Mouse (Mus musculus) lung, postnatal 36 days (tissue): ENCODE measurements around the gene Epha1.
A peak's percentile ranks its signal among the peaks of the same experiment; 100 is the strongest.

Source experiments
- DNase-seq: peaks from one replicate; pipeline ENCODE4 v3.0.0; 2022; ENCODE audit warnings: mixed read lengths

Gene Epha1

GRCm38 (mm10) chr6:42373669-42374430, 782 bp upstream of the Epha1 start:
- no peak for DNase-seq

- DNase-seq: no peak
Observed at GRCm38 (mm10) chr6:42372421-42372815, 650 bp downstream of the Epha1 start.

- no peak for DNase-seq
Observed at GRCm38 (mm10) chr6:42372001-42372400, 1.1 kb downstream of the Epha1 start.

- DNase-seq: peak; percentile 59
Observed at GRCm38 (mm10) chr6:42370630-42371363, 2.3 kb downstream of the Epha1 start.

GRCm38 (mm10) chr6:42369870-42370269, 3.2 kb downstream of the Epha1 start:
- peak; percentile 70 for DNase-seq

- no peak for DNase-seq
Observed at GRCm38 (mm10) chr6:42365215-42365614, 7.9 kb downstream of the Epha1 start.

GRCm38 (mm10) chr6:42364607-42365006, 8.5 kb downstream of the Epha1 start:
- no peak for DNase-seq

- DNase-seq: no peak
Observed at GRCm38 (mm10) chr6:42364066-42364465, 9.0 kb downstream of the Epha1 start.

GRCm38 (mm10) chr6:42362974-42363373, 10.1 kb downstream of the Epha1 start:
- DNase-seq: peak; percentile 66

GRCm38 (mm10) chr6:42362497-42362896, 10.6 kb downstream of the Epha1 start:
- no peak for DNase-seq

GRCm38 (mm10) chr6:42362074-42362473, 11.0 kb downstream of the Epha1 start:
- DNase-seq: no peak

- DNase-seq: no peak
Observed at GRCm38 (mm10) chr6:42361041-42361895, 11.8 kb downstream of the Epha1 start.

GRCm38 (mm10) chr6:42360231-42360840, 12.7 kb downstream of the Epha1 start:
- no peak for DNase-seq

GRCm38 (mm10) chr6:42359364-42360147, 13.5 kb downstream of the Epha1 start:
- DNase-seq: no peak

- no peak for DNase-seq
Observed at GRCm38 (mm10) chr6:42358901-42359300, 14.2 kb downstream of the Epha1 start.

- DNase-seq: no peak
Observed at GRCm38 (mm10) chr6:42357901-42358300, 15.2 kb downstream of the Epha1 start.

- no peak for DNase-seq
Observed at GRCm38 (mm10) chr6:42356913-42357312, 16.2 kb downstream of the Epha1 start.

GRCm38 (mm10) chr6:42355794-42356600, 17.1 kb downstream of the Epha1 start:
- DNase-seq: no peak

- DNase-seq: no peak
Observed at GRCm38 (mm10) chr6:42355366-42355765, 17.7 kb downstream of the Epha1 start.

GRCm38 (mm10) chr6:42354076-42355019, 18.7 kb downstream of the Epha1 start:
- DNase-seq: peak; percentile 61
